Mouse (Mus musculus) neural tube, embryonic 14.5 days (tissue): Measurements from ENCODE around the gene Hgfac. TPM values are rescaled to one million over a fixed set of nuclear protein-coding genes. Genes with fewer than 3 reads are reported as not detected.

Experiments
- ATAC-seq: fragments of 200-750 bp; cut with Nextera tagmentation; 2 replicates; pipeline ENCODE4 v1.8.0; 2017; ENCODE audit warnings: low read depth, mild to moderate bottlenecking, moderate TSS enrichment, moderate library complexity
- H3K27ac ChIP-seq: fragments of 300-500 bp; sonication (generic); 2 replicates; pipeline ENCODE4 v1.5.1; 2014; ENCODE audit warnings: low read depth, mild to moderate bottlenecking, control low read depth, low read length, moderate library complexity, mixed read lengths
- H3K27me3 ChIP-seq: fragments of 300-500 bp; sonication (generic); 2 replicates; pipeline ENCODE4 v1.6.1; 2014; ENCODE audit warnings: low read length; ENCODE audit not compliant: control insufficient read depth, insufficient read depth
- H3K36me3 ChIP-seq: fragments of 300-500 bp; sonication (generic); 2 replicates; pipeline ENCODE4 v1.6.1; 2014; ENCODE audit warnings: low read length, mixed read lengths; ENCODE audit not compliant: control insufficient read depth, insufficient read depth
- H3K4me1 ChIP-seq: fragments of 300-500 bp; sonication (generic); 2 replicates; pipeline ENCODE4 v1.6.1; 2014; ENCODE audit warnings: low read length; ENCODE audit not compliant: control insufficient read depth, insufficient read depth
- H3K4me2 ChIP-seq: fragments of 300-500 bp; sonication (generic); 2 replicates; pipeline ENCODE4 v1.6.1; 2014; ENCODE audit warnings: mild to moderate bottlenecking, low read depth, low read length, control low read depth
- H3K4me3 ChIP-seq: fragments of 300-500 bp; sonication (generic); 2 replicates; pipeline ENCODE4 v1.5.1; 2014; ENCODE audit warnings: low read depth, low read length, control low read depth, mixed read lengths
- H3K9ac ChIP-seq: fragments of 300-500 bp; sonication (generic); replicated peaks from 2 replicates; pipeline ENCODE4 v1.6.1; 2014; ENCODE audit warnings: low read depth, mild to moderate bottlenecking, control low read depth, low read length, mixed read lengths
- H3K9me3 ChIP-seq: fragments of 300-500 bp; sonication (generic); 2 replicates; pipeline ENCODE4 v1.6.1; 2016; ENCODE audit warnings: low read length; ENCODE audit not compliant: control insufficient read depth
- WGBS: fragments of 180-500 bp; shearing (Covaris S2); extraction: QIAGEN DNeasy Blood & Tissue Kit; methylation state at CpG from one replicate; pipeline ENCODE4 v1.1.7; 2014; 5-methylcytosine and 5-hydroxymethylcytosine counted together
- polyA plus RNA-seq: library from polyadenylated mRNA; unstranded; fragments of >200 nt; fragmentation: Nextera tagmentation; extraction: Ambion mirVana; gene quantifications from 2 replicates; pipeline ENCODE4 v1.2.1, GENCODE M21; 2014

Hgfac gene
- polyA plus RNA-seq, 1 experiment from 2014 or later: 0.54 TPM

GRCm38 (mm10) chr5:35054628-35055027 lies 13.3 kb downstream of the Hgfac start:
- H3K36me3 ChIP-seq: no peaks in the 10 kb centered on the region
- WGBS: 82% methylated on average over 3 of the region's 3 CpGs
- no peaks in the 10 kb centered on the region for H3K9me3 ChIP-seq
- no peak overlapping the region for H3K4me3 ChIP-seq
- no peaks in the 10 kb centered on the region for H3K4me1 ChIP-seq
- H3K9ac ChIP-seq: no peak overlapping the region
- no peaks in the 10 kb centered on the region for H3K27me3 ChIP-seq
- H3K4me2 ChIP-seq: no peak overlapping the region
- no peak for ATAC-seq
- no peak overlapping the region for H3K27ac ChIP-seq

GRCm38 (mm10) chr5:35055076-35055475 lies 13.8 kb downstream of the Hgfac start:
- Histone ChIP-seq H3K27ac (no peak overlapping the region), H3K9ac (no peak overlapping the region), H3K9me3 (no peaks in the 10 kb centered on the region), H3K4me2 (no peak overlapping the region), H3K4me3 (no peak overlapping the region), H3K36me3 (no peaks in the 10 kb centered on the region), H3K4me1 (no peaks in the 10 kb centered on the region), H3K27me3 (no peaks in the 10 kb centered on the region)
- 55% methylated on average over 12 of the region's 12 CpGs for WGBS
- ATAC-seq: peak; percentile 35; the same call in 1 of the 2 replicates

- Histone ChIP-seq H3K27ac (0 out of 2 replicates have a peak within 1 kb of the TSS, but pooled peaks have one; percentile 16), H3K27me3 (no peaks in the 10 kb centered on the region), H3K4me1 (no peaks in the 10 kb centered on the region), H3K9ac (peak within 1 kb of the TSS; percentile 63), H3K4me3 (peak within 1 kb of the TSS; percentile 56), H3K9me3 (no peaks in the 10 kb centered on the region), H3K36me3 (no peaks in the 10 kb centered on the region), H3K4me2 (peak within 1 kb of the TSS; percentile 94)
- ATAC-seq: peak; percentile 78
- under 1% methylated on average over 55 of the region's 74 CpGs for WGBS
Measured at GRCm38 (mm10) chr5:35056604-35057432, 15.5 kb downstream of the Hgfac start, which contains the start of gene Dok7. Gene Dok7 (plus strand): TSS chr5:35056766.

GRCm38 (mm10) chr5:35057582-35057981 lies 16.3 kb downstream of the Hgfac start:
- H3K4me2 ChIP-seq: peak overlapping the region; percentile 94
- 20% methylated on average over 2 of the region's 4 CpGs for WGBS
- no peaks in the 10 kb centered on the region for H3K36me3 ChIP-seq
- no peaks in the 10 kb centered on the region for H3K4me1 ChIP-seq
- H3K4me3 ChIP-seq: peak overlapping the region; percentile 56
- no peak for ATAC-seq
- no peaks in the 10 kb centered on the region for H3K9me3 ChIP-seq
- peak overlapping the region; percentile 63 for H3K9ac ChIP-seq
- H3K27ac ChIP-seq: no peak overlapping the region
- H3K27me3 ChIP-seq: no peaks in the 10 kb centered on the region

GRCm38 (mm10) chr5:35058216-35058615 lies 16.9 kb downstream of the Hgfac start:
- Histone ChIP-seq H3K9me3 (no peaks in the 10 kb centered on the region), H3K27me3 (no peaks in the 10 kb centered on the region), H3K4me1 (no peaks in the 10 kb centered on the region), H3K4me2 (peak overlapping the region; percentile 94), H3K27ac (no peak overlapping the region), H3K4me3 (peak overlapping the region; percentile 56; the same call in 1 of the 2 replicates), H3K9ac (no peak overlapping the region), H3K36me3 (no peaks in the 10 kb centered on the region)
- ATAC-seq: no peak
- WGBS: 92% methylated on average over 1 of the region's 1 CpGs

GRCm38 (mm10) chr5:35060098-35060497 lies 18.8 kb downstream of the Hgfac start:
- H3K9me3 ChIP-seq: no peaks in the 10 kb centered on the region
- WGBS: 75% methylated on average over 3 of the region's 3 CpGs
- H3K9ac ChIP-seq: no peak overlapping the region
- H3K4me1 ChIP-seq: no peaks in the 10 kb centered on the region
- no peak overlapping the region for H3K4me3 ChIP-seq
- ATAC-seq: no peak
- no peaks in the 10 kb centered on the region for H3K36me3 ChIP-seq
- H3K27me3 ChIP-seq: no peaks in the 10 kb centered on the region
- no peak overlapping the region for H3K4me2 ChIP-seq
- no peak overlapping the region for H3K27ac ChIP-seq

GRCm38 (mm10) chr5:35069841-35070240 lies 28.5 kb downstream of the Hgfac start:
- H3K27me3 ChIP-seq: no peaks in the 10 kb centered on the region
- no peak overlapping the region for H3K27ac ChIP-seq
- no peak overlapping the region for H3K4me3 ChIP-seq
- no peak overlapping the region for H3K9ac ChIP-seq
- H3K4me2 ChIP-seq: no peak overlapping the region
- 0 out of 2 replicates have a peak, but pooled peaks cover 2% of the 10 kb centered on the region for H3K4me1 ChIP-seq
- WGBS: 78% methylated on average over 2 of the region's 2 CpGs
- H3K36me3 ChIP-seq: no peaks in the 10 kb centered on the region
- ATAC-seq: no peak
- H3K9me3 ChIP-seq: no peaks in the 10 kb centered on the region

GRCm38 (mm10) chr5:35070314-35070713 lies 29.0 kb downstream of the Hgfac start:
- no peak overlapping the region for H3K9ac ChIP-seq
- H3K27me3 ChIP-seq: no peaks in the 10 kb centered on the region
- ATAC-seq: no peak
- H3K4me2 ChIP-seq: no peak overlapping the region
- 91% methylated on average over 8 of the region's 8 CpGs for WGBS
- H3K36me3 ChIP-seq: no peaks in the 10 kb centered on the region
- H3K4me3 ChIP-seq: no peak overlapping the region
- H3K4me1 ChIP-seq: 0 out of 2 replicates have a peak, but pooled peaks cover 2% of the 10 kb centered on the region
- no peak overlapping the region for H3K27ac ChIP-seq
- H3K9me3 ChIP-seq: no peaks in the 10 kb centered on the region

- H3K9ac ChIP-seq: no peak overlapping the region
- WGBS: 48% methylated on average over 7 of the region's 7 CpGs
- ATAC-seq: peak; percentile 57; the same call in 1 of the 2 replicates
Measured at GRCm38 (mm10) chr5:35070953-35071352, 29.6 kb downstream of the Hgfac start.

More at GRCm38 (mm10) chr5:35070953-35071352, 29.6 kb downstream of the Hgfac start:
- H3K36me3 ChIP-seq: no peaks in the 10 kb centered on the region
- H3K27me3 ChIP-seq: no peaks in the 10 kb centered on the region
- peak overlapping the region; percentile 18; the same call in 1 of the 2 replicates for H3K27ac ChIP-seq
- H3K9me3 ChIP-seq: no peaks in the 10 kb centered on the region
- H3K4me1 ChIP-seq: 0 out of 2 replicates have a peak, but pooled peaks cover 2% of the 10 kb centered on the region
- no peak overlapping the region for H3K4me3 ChIP-seq
- H3K4me2 ChIP-seq: no peak overlapping the region
